Mouse (Mus musculus) c-Kit-positive CD71-negative TER-119-negative erythroid progenitor cells, embryonic 14.5 days (primary cell): ENCODE data around the gene Cacna2d2.

ENCODE experiments used
- DNase-seq: peaks from one replicate; pipeline ENCODE4 v3.0.0-alpha.2; 2013; ENCODE audit warnings: low read depth

Gene Cacna2d2

DNA sequence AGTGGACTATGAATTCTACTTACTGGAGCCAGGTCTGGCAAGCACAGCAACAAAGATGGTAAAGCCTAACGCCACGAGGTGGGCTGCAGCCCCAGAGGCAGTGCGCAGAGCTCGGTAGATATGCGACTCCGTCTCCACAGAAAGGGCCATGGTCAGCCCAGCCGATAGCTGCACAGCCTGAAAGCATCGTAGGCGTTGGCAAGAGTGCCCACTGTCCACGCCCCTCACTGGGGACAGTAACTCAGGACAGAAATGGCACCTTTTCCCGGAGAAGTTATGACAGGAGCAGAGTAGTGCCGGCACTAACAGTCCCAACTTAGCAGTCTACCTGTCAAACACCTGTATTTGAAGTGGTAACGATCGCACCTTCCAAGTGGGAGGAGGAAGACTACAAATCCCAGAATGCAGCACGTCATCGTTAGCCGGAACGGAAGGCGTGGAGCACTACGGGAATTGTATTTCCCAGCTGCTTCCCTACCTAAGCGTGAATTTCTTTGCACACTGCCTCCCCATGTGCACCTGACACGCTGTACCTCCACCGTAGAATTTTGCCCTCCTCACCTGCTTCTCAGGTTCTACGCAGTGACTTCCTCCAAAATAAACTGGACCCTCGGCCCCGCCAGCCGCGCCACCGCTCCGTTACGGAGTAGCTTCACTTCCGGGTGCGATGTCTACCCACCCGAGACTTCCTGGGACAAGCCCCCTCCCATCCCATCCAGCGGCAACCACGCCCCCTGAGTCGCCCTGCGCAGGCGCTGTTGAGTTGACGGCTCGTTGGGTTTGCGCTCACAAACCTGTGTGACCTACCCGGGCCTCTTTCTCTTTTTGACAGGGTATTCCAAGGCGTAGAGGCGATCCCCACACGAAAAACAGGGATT is 142.3 kb downstream of the Cacna2d2 start, which contains the start of the genes Cyb561d2 and Nprl2:
Cyb561d2 (minus strand) TSS at position 720 of the 878 bp plus-strand sequence.
Nprl2 (plus strand) TSS at position 753 of the 878 bp plus-strand sequence.
- peak; percentile 92 for DNase-seq

GRCm38 (mm10) chr9:107542352-107542686 is 142.9 kb downstream of the Cacna2d2 start:
- DNase-seq: no peak

GRCm38 (mm10) chr9:107542721-107543120 is 143.3 kb downstream of the Cacna2d2 start:
- no peak for DNase-seq

- DNase-seq: no peak
These were observed 143.9 kb downstream of the Cacna2d2 start for GRCm38 (mm10) chr9:107543299-107543698.

DNA sequence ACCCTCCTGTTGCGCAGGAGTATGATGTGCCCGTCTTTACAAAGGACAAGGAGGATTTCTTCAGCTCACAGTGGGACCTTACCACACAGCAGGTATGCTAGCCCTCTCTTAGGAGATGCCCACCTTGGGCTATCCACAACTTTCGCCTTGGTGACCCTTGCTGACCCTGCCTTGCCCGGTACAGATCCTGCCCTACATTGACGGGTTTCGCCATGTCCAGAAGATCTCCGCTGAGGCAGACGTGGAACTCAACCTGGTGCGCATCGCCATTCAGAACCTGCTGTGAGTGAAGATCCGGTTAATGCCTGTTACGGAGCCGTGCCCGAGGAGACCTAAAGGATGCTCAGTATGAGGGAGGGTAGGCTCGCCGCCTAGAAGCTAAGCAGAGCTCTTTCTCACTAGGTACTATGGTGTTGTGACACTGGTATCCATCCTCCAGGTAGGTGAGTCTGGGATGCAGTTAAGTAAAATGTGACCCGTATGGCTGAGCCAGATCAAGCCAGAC is 144.8 kb downstream of the Cacna2d2 start:
- DNase-seq: no peak

GRCm38 (mm10) chr9:107544729-107545128 is 145.3 kb downstream of the Cacna2d2 start:
- DNase-seq: no peak

- no peak for DNase-seq
These were observed 145.8 kb downstream of the Cacna2d2 start for GRCm38 (mm10) chr9:107545199-107545598.

- DNase-seq: no peak
These were observed 146.2 kb downstream of the Cacna2d2 start for GRCm38 (mm10) chr9:107545602-107546001.

GRCm38 (mm10) chr9:107547026-107547425 is 147.6 kb downstream of the Cacna2d2 start, which contains the start of gene Zmynd10:
Gene Zmynd10 (plus strand): TSS chr9:107547298.
- peak; percentile 90 for DNase-seq

DNA sequence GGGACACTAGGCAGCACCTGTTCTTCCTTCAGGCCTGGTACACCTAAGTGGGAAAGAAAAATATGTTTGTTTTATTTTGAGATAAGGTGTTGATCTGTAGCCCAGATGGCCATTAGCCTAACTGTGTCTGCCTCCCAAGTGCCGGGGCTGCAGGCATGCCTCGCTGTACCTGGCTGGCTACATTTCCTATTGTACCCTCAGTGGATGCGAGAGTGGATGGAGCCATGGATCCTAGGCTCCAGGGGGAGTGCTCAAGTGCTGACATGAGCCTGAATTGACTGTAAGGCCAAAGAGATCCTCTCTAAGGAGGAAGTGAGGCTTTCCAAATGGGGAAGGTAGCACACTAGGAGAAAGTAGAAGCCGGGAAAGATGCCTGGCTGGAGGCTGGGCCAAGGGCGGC is 148.5 kb downstream of the Cacna2d2 start:
- no peak for DNase-seq

- no peak for DNase-seq
These were observed 149.4 kb downstream of the Cacna2d2 start for GRCm38 (mm10) chr9:107548820-107549219.

DNA sequence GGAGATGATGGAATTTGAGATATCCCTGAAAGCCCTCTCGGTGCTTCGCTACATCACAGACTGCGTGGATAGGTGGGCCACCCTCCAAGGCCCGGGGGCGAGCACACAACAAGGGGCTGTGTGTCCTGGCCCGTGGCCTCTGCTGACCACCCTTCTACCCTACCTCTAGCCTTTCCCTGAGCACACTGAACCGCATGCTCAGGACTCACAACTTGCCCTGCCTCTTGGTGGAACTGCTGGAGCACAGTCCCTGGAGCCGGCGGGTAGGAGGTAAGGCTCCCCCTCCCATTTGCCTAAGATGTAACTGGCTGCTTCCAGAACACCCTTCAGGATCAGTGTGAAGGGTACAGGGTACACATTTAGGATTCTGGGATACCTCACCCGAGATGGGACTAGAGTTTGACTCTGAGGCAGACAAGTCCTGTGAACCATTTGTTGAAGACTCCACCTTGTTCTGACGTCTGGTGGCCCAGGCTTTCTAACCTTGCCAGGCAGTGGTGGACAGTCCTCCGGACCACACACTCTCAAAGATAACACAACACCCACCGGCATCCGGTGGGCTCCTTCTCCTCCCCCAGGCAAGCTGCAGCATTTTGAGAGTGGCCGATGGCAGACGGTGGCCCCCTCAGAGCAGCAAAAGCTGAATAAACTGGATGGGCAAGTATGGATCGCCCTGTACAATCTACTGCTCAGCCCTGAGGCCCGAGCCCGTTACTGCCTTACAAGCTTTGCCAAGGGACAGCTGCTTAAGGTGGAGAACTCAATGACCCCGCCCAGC is 150.1 kb downstream of the Cacna2d2 start:
- no peak for DNase-seq

DNA sequence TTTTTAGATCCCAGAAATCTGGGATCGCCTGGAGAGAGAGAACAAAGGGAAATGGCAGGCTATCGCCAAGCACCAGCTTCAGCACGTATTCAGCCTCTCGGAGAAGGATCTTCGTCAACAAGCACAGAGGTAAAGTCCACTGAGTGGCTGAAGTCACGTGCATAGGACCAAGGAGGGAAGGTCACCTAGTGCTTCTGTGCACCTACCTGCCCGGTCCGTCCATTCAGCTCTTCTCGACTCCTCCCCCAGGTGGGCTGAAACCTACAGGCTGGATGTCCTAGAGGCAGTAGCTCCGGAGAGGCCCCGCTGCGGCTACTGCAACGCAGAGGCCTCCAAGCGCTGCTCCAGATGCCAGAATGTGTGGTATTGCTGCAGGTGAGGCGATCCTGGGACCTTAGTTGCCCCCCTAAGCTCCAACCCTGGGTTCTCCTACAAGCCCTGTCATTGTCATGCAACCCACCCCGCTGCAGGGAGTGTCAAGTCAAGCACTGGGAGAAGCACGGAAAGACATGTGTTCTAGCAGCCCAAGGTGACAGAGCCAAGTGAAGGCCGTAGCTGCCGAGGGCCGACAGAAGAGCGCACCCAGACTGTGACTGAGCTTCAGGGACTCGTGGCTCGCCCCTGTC is 151.2 kb downstream of the Cacna2d2 start:
- DNase-seq: no peak

- no peak for DNase-seq
These were observed 151.9 kb downstream of the Cacna2d2 start, which contains the start of gene Rassf1 for GRCm38 (mm10) chr9:107551117-107551889. Gene Rassf1 (plus strand): TSS chr9:107551555.

GRCm38 (mm10) chr9:107551890-107552355 is 152.5 kb downstream of the Cacna2d2 start:
- no peak for DNase-seq

- DNase-seq: no peak
These were observed 153.4 kb downstream of the Cacna2d2 start for GRCm38 (mm10) chr9:107552690-107553393.

DNA sequence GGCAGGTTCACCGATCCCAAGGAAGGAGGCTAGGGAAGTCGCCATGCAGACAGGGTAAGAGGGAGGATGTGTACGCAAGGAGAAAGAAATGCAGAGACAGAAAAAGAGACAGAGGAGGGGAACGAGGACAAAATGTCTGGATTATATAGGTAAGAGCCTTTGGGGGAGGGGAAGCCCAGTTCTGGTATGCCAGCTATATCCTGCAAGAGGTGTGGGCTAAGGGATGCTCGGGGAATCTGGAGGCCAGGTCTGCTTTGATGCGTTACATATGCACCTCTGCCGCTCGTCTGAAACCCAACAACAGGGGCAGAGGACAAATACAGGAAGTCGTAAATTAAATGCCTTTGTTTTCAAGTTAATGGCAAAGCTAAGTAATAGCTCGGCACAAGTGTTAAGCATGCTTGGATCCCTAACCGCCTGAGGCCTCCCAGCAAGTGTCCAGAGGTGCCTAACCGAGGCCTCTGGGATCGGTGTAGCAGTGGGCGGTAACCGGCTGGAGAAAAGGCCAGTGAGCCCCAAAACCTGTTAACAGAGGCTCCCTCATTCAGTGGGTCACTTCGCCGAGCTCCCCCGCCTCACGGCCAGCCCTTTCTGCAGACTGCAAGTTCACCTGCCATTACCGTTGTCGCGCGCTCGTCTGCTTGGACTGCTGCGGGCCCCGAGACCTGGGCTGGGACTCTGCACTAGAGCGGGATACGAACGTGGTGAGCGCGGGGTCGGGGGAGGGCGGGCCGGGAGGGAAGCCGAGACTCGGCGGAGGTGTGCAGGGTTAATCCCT is 154.3 kb downstream of the Cacna2d2 start:
- no peak for DNase-seq

DNA sequence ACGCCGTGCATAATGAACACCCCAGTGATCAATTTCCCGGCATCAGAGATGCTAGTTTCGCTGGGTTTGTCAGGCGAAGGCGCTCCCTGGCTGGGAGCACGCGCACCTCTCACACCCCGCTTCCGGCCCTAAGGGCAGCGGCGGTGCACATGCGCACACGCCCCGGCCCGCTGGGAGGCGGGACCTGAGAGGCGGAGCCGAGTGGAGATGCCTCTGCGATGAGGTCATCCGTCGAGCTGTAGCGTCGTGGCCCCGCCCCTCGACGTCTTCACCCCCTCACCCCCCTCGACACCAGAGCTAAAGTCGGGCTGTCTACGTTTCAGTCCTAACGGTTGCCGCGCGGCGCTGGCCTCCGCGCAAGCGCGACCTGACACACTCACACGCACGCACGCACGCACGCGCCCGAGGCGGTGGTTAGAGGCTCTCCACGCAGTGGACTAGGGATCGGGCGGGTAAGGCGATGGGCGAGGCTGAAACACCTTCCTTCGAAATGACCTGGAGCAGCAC is 155.0 kb downstream of the Cacna2d2 start:
- DNase-seq: peak; percentile 94

- DNase-seq: no peak
These were observed 155.6 kb downstream of the Cacna2d2 start for GRCm38 (mm10) chr9:107555031-107555457.
